Mouse (Mus musculus) forebrain, embryonic 12.5 days (tissue): ENCODE measurements around the gene Olfr1423. TPM values are rescaled to one million over a fixed set of nuclear protein-coding genes. Genes with fewer than 3 reads are reported as not detected.

Experiments used
- polyA plus RNA-seq: library from polyadenylated mRNA; unstranded; fragments of >200 nt; fragmentation: Nextera tagmentation; extraction: Ambion mirVana; gene quantifications from 2 replicates; pipeline ENCODE4 v1.2.1, GENCODE M21; 2016

Gene Olfr1423
- polyA plus RNA-seq, 1 experiment from 2014 or later: 0.04 TPM

Other genes starting within 250 kb of the Olfr1423 start
- gene Stx3, start 221.9 kb downstream of the Olfr1423 start, polyA plus RNA-seq: 7.5 and 8.1 TPM in 2 replicates
- not detected in 2 replicates for gene Olfr1417, start 202.1 kb downstream of the Olfr1423 start, polyA plus RNA-seq
- not detected in 2 replicates for gene Olfr1418, start 180.3 kb downstream of the Olfr1423 start, polyA plus RNA-seq
- not detected in 2 replicates for gene Olfr1419, start 166.2 kb downstream of the Olfr1423 start, polyA plus RNA-seq
- gene Olfr1420, start 154.8 kb downstream of the Olfr1423 start, polyA plus RNA-seq: 0.06 TPM in 1 of 2 replicates, not detected in the other
- gene Patl1, start 128.9 kb downstream of the Olfr1423 start, polyA plus RNA-seq: 23.4 and 26.8 TPM in 2 replicates
- 5.8 and 6.3 TPM in 2 replicates for gene Osbp, start 75.4 kb downstream of the Olfr1423 start, polyA plus RNA-seq
- gene Olfr1424, start 21.4 kb upstream of the Olfr1423 start, polyA plus RNA-seq: not detected in 2 replicates
- not detected in 2 replicates for gene Olfr1425, start 36.4 kb upstream of the Olfr1423 start, polyA plus RNA-seq
- not detected in 2 replicates for gene Olfr1426, start 50.7 kb upstream of the Olfr1423 start, polyA plus RNA-seq
- gene Olfr1427, start 62.0 kb upstream of the Olfr1423 start, polyA plus RNA-seq: not detected in 2 replicates
- gene Olfr1428, start 74.6 kb upstream of the Olfr1423 start, polyA plus RNA-seq: not detected in 2 replicates
- not detected in 2 replicates for gene Olfr76, start 81.9 kb upstream of the Olfr1423 start, polyA plus RNA-seq
- gene Olfr1555-ps1, start 128.8 kb upstream of the Olfr1423 start, polyA plus RNA-seq: not detected in 2 replicates
- gene Olfr1431, start 159.3 kb upstream of the Olfr1423 start, polyA plus RNA-seq: not detected in 2 replicates
- gene Olfr1432, start 191.3 kb upstream of the Olfr1423 start, polyA plus RNA-seq: not detected in 2 replicates
- gene Olfr262, start 200.3 kb upstream of the Olfr1423 start, polyA plus RNA-seq: not detected in 2 replicates
- gene Olfr235, start 219.7 kb upstream of the Olfr1423 start, polyA plus RNA-seq: not detected in 2 replicates
- not detected in 2 replicates for gene Olfr1434, start 238.5 kb upstream of the Olfr1423 start, polyA plus RNA-seq